Mouse (Mus musculus): ENCODE results near the gene Pla2g10. TPM values are rescaled to one million over a fixed set of nuclear protein-coding genes. Genes with fewer than 3 reads are reported as not detected.
A peak's percentile ranks its signal among the peaks of the same experiment; 100 is the strongest.

Pla2g10 gene
- polyA plus RNA-seq, 1 experiment from 2014 or later, result not detected

DNA sequence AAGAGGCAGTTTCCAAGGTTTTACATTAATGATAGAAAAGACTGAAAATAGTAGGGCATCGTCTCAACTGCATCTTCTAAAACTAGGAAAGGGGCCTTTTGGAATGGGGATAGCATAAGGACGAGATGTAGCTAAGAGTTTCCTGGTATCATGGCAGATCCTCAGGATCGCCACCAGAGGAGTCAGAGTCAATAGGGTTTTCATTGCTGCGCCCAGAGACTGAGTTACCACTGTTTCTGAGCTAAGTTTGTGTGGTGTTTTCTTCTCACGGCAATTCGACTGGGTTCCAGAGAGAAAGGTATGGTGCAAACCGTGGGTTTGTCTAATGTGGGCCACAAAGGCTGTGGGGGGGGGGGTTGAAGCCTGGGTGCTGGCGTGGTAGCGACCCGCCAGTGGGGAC is 26.1 kb downstream of the Pla2g10 start:
- H3K4me1 ChIP-seq (ENCODE audit: control insufficient read depth, insufficient read depth, low read length), result no peaks in the 10 kb centered on the region
- peaks cover 45% of the 10 kb centered on the region for H3K36me3 ChIP-seq (ENCODE audit: control insufficient read depth, insufficient read depth, low read length)
- H3K9ac ChIP-seq (ENCODE audit: low read length), result no peak overlapping the region
- no peak overlapping the region for H3K4me3 ChIP-seq (ENCODE audit: low read depth, low read length)
- DNase-seq (ENCODE audit: low spot score) (no peak), ATAC-seq (no peak)
- no peaks in the 10 kb centered on the region for H3K27me3 ChIP-seq (replicated peaks; ENCODE audit: control insufficient read depth, insufficient read depth, low read length)
- H3K9me3 ChIP-seq (replicated peaks; ENCODE audit: control insufficient read depth, low read length), result no peaks in the 10 kb centered on the region
- 94% methylated on average over 10 of the region's 10 CpGs for WGBS
- no peak overlapping the region for H3K27ac ChIP-seq (ENCODE audit: low read depth, low read length)
- no peak overlapping the region for H3K4me2 ChIP-seq (ENCODE audit: low read length)

DNA sequence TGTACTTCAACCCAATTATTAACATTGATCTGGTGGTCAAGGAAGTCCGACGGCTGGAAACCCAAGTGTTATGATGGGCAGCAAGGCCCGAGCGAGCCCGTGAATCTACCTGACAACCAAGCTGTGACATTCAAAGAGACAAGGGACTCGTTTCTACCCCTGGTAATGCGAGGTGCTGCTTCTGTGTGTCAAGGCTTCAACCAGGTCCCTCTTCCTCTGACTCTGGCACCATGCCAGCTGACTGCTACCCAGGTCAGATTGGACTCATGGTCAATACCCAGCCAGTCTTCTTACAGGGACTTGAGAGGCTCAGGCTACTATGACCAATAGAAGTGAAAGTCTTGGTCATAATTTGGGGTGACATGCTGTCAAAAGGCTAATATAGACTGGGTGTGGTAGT is 28.6 kb downstream of the Pla2g10 start:
- DNase-seq (ENCODE audit: low spot score) (no peak), ATAC-seq (no peak)
- H3K27me3 ChIP-seq (replicated peaks; ENCODE audit: control insufficient read depth, insufficient read depth, low read length), result no peaks in the 10 kb centered on the region
- no peaks in the 10 kb centered on the region for H3K9me3 ChIP-seq (replicated peaks; ENCODE audit: control insufficient read depth, low read length)
- 98% methylated on average over 7 of the region's 7 CpGs for WGBS
- H3K27ac ChIP-seq (ENCODE audit: low read depth, low read length), result no peak overlapping the region
- H3K36me3 ChIP-seq (ENCODE audit: control insufficient read depth, insufficient read depth, low read length), result peaks cover 70% of the 10 kb centered on the region
- no peak overlapping the region for H3K4me3 ChIP-seq (ENCODE audit: low read depth, low read length)
- H3K4me2 ChIP-seq (ENCODE audit: low read length), result no peak overlapping the region
- no peak overlapping the region for H3K9ac ChIP-seq (ENCODE audit: low read length)
- no peaks in the 10 kb centered on the region for H3K4me1 ChIP-seq (ENCODE audit: control insufficient read depth, insufficient read depth, low read length)

DNA sequence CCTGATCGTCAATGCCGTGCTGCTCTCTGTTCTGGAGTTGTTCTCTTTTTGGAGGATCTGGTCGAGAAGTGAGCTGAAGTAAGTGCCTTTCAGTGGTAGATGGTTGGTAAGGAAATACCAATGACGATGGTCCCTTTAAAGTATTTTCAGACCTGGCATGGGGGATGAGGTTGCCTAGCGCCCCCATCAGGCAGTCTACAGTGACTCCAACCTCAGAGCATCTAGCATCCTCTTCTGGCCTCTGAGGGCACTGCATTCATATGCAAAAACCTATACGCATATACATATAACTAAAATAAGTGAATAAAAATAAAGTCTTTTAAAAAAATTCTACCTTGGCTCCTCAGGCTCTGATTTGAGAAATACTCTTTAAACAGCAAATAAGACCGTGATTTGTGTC is 31.8 kb downstream of the Pla2g10 start:
- no peak for ATAC-seq
- WGBS, result 90% methylated on average over 7 of the region's 7 CpGs
- no peaks in the 10 kb centered on the region for H3K9me3 ChIP-seq (replicated peaks; ENCODE audit: control insufficient read depth, low read length)
- peaks cover 85% of the 10 kb centered on the region for H3K36me3 ChIP-seq (ENCODE audit: control insufficient read depth, insufficient read depth, low read length)
- H3K4me1 ChIP-seq (ENCODE audit: control insufficient read depth, insufficient read depth, low read length), result no peaks in the 10 kb centered on the region
- no peak overlapping the region for H3K4me2 ChIP-seq (ENCODE audit: low read length)
- DNase-seq (ENCODE audit: low spot score), result no peak
- H3K27me3 ChIP-seq (replicated peaks; ENCODE audit: control insufficient read depth, insufficient read depth, low read length), result no peaks in the 10 kb centered on the region
- no peak overlapping the region for H3K27ac ChIP-seq (ENCODE audit: low read depth, low read length)
- H3K9ac ChIP-seq (ENCODE audit: low read length), result no peak overlapping the region
- no peak overlapping the region for H3K4me3 ChIP-seq (ENCODE audit: low read depth, low read length)

DNA sequence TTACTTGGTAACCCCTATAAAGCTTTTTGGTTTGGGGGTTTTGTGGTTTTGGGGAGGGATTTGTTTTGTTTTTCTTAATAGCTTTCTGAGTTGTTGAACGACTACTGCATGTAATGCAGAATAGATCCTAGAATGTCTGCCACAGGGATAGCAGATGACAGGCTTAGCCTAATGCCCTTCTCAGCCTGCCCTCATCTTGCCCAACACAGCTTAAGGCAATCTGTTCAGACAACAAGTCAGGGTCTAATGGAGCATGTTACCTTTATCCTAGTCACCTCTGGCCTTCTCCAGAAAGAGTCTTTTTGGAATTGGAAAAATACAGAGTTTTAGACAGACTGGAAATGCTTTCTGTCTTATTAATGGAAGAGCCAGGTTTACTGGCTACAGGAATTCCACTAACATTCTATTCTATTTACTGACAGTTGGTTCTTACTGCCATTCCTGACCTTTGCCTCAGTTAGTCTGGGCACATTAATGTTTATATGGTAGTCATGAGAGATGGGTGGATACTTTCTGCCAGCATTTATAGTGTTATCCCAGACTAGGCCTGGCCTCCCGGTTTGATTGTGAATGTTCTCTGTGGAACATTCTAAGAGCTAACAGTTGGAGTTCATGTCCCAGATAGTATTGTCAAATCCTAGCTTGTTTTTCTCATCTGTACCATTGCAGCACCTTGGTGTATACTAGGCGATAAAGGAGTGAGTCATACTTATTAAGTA is 52.0 kb downstream of the Pla2g10 start:
- ATAC-seq, result no peak
- Histone ChIP-seq H3K9ac (ENCODE audit: low read length) (no peak overlapping the region), H3K4me1 (ENCODE audit: control insufficient read depth, insufficient read depth, low read length) (no peaks in the 10 kb centered on the region), H3K27me3 (replicated peaks; ENCODE audit: control insufficient read depth, insufficient read depth, low read length) (no peaks in the 10 kb centered on the region), H3K4me2 (ENCODE audit: low read length) (no peak overlapping the region), H3K27ac (ENCODE audit: low read depth, low read length) (no peak overlapping the region), H3K9me3 (replicated peaks; ENCODE audit: control insufficient read depth, low read length) (no peaks in the 10 kb centered on the region), H3K36me3 (ENCODE audit: control insufficient read depth, insufficient read depth, low read length) (peaks cover 22% of the 10 kb centered on the region), H3K4me3 (ENCODE audit: low read depth, low read length) (no peak overlapping the region)
- WGBS, result 93% methylated on average over 3 of the region's 3 CpGs
- no peak for DNase-seq (ENCODE audit: low spot score)

DNA sequence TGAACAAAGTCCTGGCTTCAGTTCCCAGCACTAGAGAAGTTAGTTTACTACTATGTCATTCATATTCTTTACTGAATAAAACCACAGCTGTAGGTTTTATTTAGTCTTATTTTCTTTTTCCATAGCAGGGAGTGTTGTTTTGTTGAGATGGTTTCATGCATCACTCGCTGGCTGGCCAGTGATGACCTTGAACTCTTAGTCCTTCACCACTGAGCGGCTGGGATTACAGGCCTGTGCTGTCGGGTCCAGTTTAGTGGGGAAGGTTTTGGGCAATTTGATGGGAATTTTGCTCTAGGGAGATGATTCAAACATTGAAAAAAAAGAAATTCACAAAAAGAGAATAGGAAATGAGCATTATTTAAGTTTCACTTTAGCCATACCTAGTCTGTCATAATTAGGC is 56.3 kb downstream of the Pla2g10 start:
- Histone ChIP-seq H3K4me3 (ENCODE audit: low read depth, low read length) (no peak overlapping the region), H3K4me1 (ENCODE audit: control insufficient read depth, insufficient read depth, low read length) (peaks cover 9% of the 10 kb centered on the region), H3K9me3 (replicated peaks; ENCODE audit: control insufficient read depth, low read length) (no peaks in the 10 kb centered on the region), H3K4me2 (ENCODE audit: low read length) (no peak overlapping the region), H3K9ac (ENCODE audit: low read length) (no peak overlapping the region), H3K27ac (ENCODE audit: low read depth, low read length) (no peak overlapping the region), H3K27me3 (replicated peaks; ENCODE audit: control insufficient read depth, insufficient read depth, low read length) (no peaks in the 10 kb centered on the region), H3K36me3 (ENCODE audit: control insufficient read depth, insufficient read depth, low read length) (peaks cover 22% of the 10 kb centered on the region)
- no peak for DNase-seq (ENCODE audit: low spot score)
- ATAC-seq, result no peak
- 96% methylated on average over 3 of the region's 3 CpGs for WGBS

DNA sequence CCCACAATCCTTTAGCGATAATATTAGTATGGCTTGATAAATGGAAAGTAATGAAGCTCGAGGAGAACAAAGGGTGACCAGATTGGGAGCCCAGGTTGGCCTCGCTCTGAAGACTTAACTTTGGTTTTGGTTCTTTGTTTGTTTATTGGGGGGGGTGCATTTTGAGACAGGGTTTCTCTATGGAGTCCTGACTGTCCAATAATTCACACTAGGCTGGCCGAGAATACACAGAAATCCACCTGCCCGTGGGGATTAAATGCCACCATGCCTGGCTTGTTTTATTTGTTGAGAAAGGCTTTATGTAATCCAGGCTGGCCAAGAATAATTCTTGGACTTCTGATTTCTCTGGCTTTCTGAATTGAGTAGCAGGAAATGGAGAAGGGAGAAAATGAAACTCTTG is 57.7 kb downstream of the Pla2g10 start:
- H3K9ac ChIP-seq (ENCODE audit: low read length), result no peak overlapping the region
- H3K4me2 ChIP-seq (ENCODE audit: low read length), result peak overlapping the region; percentile 59
- H3K36me3 ChIP-seq (ENCODE audit: control insufficient read depth, insufficient read depth, low read length), result peaks cover 18% of the 10 kb centered on the region
- peak overlapping the region; percentile 90; the same call in 1 of the 2 replicates for H3K4me3 ChIP-seq (ENCODE audit: low read depth, low read length)
- ATAC-seq (no peak), DNase-seq (ENCODE audit: low spot score) (no peak)
- H3K9me3 ChIP-seq (replicated peaks; ENCODE audit: control insufficient read depth, low read length), result no peaks in the 10 kb centered on the region
- no peaks in the 10 kb centered on the region for H3K27me3 ChIP-seq (replicated peaks; ENCODE audit: control insufficient read depth, insufficient read depth, low read length)
- H3K4me1 ChIP-seq (ENCODE audit: control insufficient read depth, insufficient read depth, low read length), result peaks cover 9% of the 10 kb centered on the region
- WGBS, result 70% methylated on average over 5 of the region's 5 CpGs
- no peak overlapping the region for H3K27ac ChIP-seq (ENCODE audit: low read depth, low read length)

DNA sequence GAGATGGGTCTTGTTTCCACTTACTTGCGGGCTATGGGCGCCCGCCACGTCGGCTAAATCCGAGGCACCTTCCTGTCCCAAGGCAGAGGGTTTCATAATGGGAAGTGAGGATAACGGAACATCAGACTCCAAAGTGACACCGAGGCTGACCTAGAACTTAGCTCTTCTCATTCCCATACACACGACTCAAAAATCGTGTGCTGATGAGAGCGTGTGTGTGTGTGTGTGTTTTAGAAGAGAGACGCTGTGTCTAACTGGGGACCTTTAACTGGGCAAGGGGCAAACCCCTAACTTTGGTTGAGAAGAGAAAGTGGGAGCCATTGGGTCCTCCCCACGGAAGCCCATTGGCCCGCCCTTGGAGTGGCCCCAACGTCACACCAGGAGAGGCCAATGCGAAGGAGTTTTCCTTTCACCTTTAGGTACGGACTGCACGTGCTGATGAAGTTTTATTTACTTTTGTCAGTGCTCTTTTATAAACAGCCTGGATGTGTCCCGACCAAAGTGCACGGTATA is 58.3 kb downstream of the Pla2g10 start:
- Histone ChIP-seq H3K4me2 (ENCODE audit: low read length) (peak overlapping the region; percentile 59), H3K4me3 (ENCODE audit: low read depth, low read length) (peak overlapping the region; percentile 90), H3K27me3 (replicated peaks; ENCODE audit: control insufficient read depth, insufficient read depth, low read length) (no peaks in the 10 kb centered on the region), H3K9ac (ENCODE audit: low read length) (peak overlapping the region; percentile 93), H3K27ac (ENCODE audit: low read depth, low read length) (0 out of 2 replicates have a peak overlapping the region, but pooled peaks have one; percentile 55), H3K36me3 (ENCODE audit: control insufficient read depth, insufficient read depth, low read length) (peaks cover 12% of the 10 kb centered on the region), H3K4me1 (ENCODE audit: control insufficient read depth, insufficient read depth, low read length) (peaks cover 9% of the 10 kb centered on the region), H3K9me3 (replicated peaks; ENCODE audit: control insufficient read depth, low read length) (no peaks in the 10 kb centered on the region)
- DNase-seq (ENCODE audit: low spot score), result peak; percentile 49
- 2% methylated on average over 20 of the region's 20 CpGs for WGBS
- 0 out of 2 replicates have a peak, but pooled peaks have one; percentile 3 for ATAC-seq

DNA sequence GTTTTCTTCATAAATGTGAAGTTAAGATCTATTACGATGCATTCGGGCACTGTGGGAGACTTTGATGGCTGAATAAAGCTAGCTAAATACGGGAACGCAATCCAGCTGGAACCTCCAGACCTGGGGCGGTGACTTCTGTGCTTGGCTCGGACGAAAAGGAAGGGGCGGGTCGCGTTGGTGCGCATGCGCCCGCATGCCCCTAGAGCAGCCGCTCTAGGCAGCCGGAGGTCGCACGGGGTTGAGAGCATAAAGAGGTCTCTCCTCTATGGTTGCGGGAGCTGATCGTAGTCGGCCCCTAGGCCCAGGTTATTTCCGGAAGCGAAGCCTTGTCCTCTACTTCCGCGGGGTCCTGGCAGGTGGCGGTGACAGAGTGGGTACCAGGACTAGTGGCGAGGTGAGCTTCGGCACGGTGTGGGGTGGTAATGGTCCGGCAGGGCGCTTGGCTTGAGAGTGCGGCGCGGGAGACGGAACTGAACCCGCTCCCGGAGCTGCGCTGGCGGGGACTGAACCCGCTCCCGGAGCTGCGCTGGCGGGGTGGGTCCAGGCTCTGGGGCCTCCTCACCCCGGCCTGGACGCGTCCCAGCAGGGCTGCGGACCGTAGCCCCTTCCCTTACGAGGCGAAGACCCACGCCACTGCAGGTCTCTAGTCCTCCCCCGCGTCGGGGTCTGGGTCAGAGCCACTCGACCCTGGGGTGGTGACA is 58.9 kb downstream of the Pla2g10 start, which contains the start of the genes Bfar and 3110001I22Rik:
Gene Bfar, plus strand, starts transcription at position 174 of the 701 bp plus-strand sequence.
Gene 3110001I22Rik, plus strand, starts transcription at position 245 of the 701 bp plus-strand sequence.
- H3K4me3 ChIP-seq (ENCODE audit: low read depth, low read length), result peak within 1 kb of the TSS; percentile 90
- H3K4me1 ChIP-seq (ENCODE audit: control insufficient read depth, insufficient read depth, low read length), result peaks cover 9% of the 10 kb centered on the region
- H3K4me2 ChIP-seq (ENCODE audit: low read length), result peak within 1 kb of the TSS; percentile 59
- no peaks in the 10 kb centered on the region for H3K27me3 ChIP-seq (replicated peaks; ENCODE audit: control insufficient read depth, insufficient read depth, low read length)
- no peaks in the 10 kb centered on the region for H3K9me3 ChIP-seq (replicated peaks; ENCODE audit: control insufficient read depth, low read length)
- peak within 1 kb of the TSS; percentile 75 for H3K27ac ChIP-seq (ENCODE audit: low read depth, low read length)
- DNase-seq (ENCODE audit: low spot score) (peak; percentile 97), ATAC-seq (peak; percentile 93)
- 1% methylated on average over 54 of the region's 54 CpGs for WGBS
- H3K36me3 ChIP-seq (ENCODE audit: control insufficient read depth, insufficient read depth, low read length), result peaks cover 6% of the 10 kb centered on the region
- H3K9ac ChIP-seq (ENCODE audit: low read length), result peak within 1 kb of the TSS; percentile 93

Measured in forebrain, embryonic 14.5 days (tissue).